Mouse (Mus musculus) hindbrain, embryonic 13.5 days (tissue): ENCODE data around the gene Gm11985. TPM values are rescaled to one million over a fixed set of nuclear protein-coding genes. Genes with fewer than 3 reads are reported as not detected.
"Not testable (repeated sequence)": the region's sequence is repeated elsewhere in the genome, so short reads cannot be mapped to it uniquely, and the experiment has no call there.

Experiments used
- ATAC-seq: fragments of 200-750 bp; cut with Nextera tagmentation; 2 replicates; pipeline ENCODE4 v1.8.0; 2017; ENCODE audit warnings: moderate TSS enrichment; ENCODE audit not compliant: low FRiP score
- H3K27ac ChIP-seq: fragments of 300-500 bp; sonication (generic); 2 replicates; pipeline ENCODE4 v1.5.1; 2015; ENCODE audit warnings: inconsistent platforms, mild to moderate bottlenecking, moderate library complexity
- H3K27me3 ChIP-seq: fragments of 300-500 bp; sonication (generic); 2 replicates; pipeline ENCODE4 v1.6.1; 2015; ENCODE audit warnings: mild to moderate bottlenecking, inconsistent platforms
- H3K36me3 ChIP-seq: fragments of 300-500 bp; sonication (generic); 2 replicates; pipeline ENCODE4 v1.6.1; 2015; ENCODE audit warnings: mild to moderate bottlenecking, inconsistent platforms
- H3K4me1 ChIP-seq: fragments of 300-500 bp; sonication (generic); replicated peaks from 2 replicates; pipeline ENCODE4 v1.6.1; 2015; ENCODE audit warnings: inconsistent platforms
- H3K4me2 ChIP-seq: fragments of 300-500 bp; sonication (generic); 2 replicates; pipeline ENCODE4 v1.6.1; 2015; ENCODE audit warnings: inconsistent platforms, mild to moderate bottlenecking, moderate library complexity
- H3K4me3 ChIP-seq: fragments of 300-500 bp; sonication (generic); 2 replicates; pipeline ENCODE4 v1.5.1; 2015; ENCODE audit warnings: mild to moderate bottlenecking, inconsistent platforms
- H3K9ac ChIP-seq: fragments of 300-500 bp; sonication (generic); 2 replicates; pipeline ENCODE4 v1.6.1; 2015; ENCODE audit warnings: mild to moderate bottlenecking, inconsistent platforms
- H3K9me3 ChIP-seq: fragments of 300-500 bp; sonication (generic); 2 replicates; pipeline ENCODE4 v1.6.1; 2016; ENCODE audit warnings: inconsistent platforms
- WGBS: fragments of 180-500 bp; shearing (Covaris S2); methylation state at CpG from one replicate; pipeline ENCODE4 v1.1.7; 2015; 5-methylcytosine and 5-hydroxymethylcytosine counted together
- polyA plus RNA-seq: library from polyadenylated mRNA; unstranded; fragments of >200 nt; fragmentation: Nextera tagmentation; extraction: Ambion mirVana; gene quantifications from 2 replicates; pipeline ENCODE4 v1.2.1, GENCODE M21; 2015

The Gm11985 gene
- polyA plus RNA-seq: not detected in 2 replicates

- no peaks in the 10 kb centered on the region for H3K36me3 ChIP-seq
- H3K27me3 ChIP-seq: no peaks in the 10 kb centered on the region
- H3K4me2 ChIP-seq: no peak within 1 kb of the TSS
- no peak within 1 kb of the TSS for H3K9ac ChIP-seq
- H3K4me3 ChIP-seq: no peak within 1 kb of the TSS
- H3K9me3 ChIP-seq: no peaks in the 10 kb centered on the region
- H3K4me1 ChIP-seq: 0 out of 2 replicates have a peak, but pooled peaks cover 2% of the 10 kb centered on the region
- no peak within 1 kb of the TSS for H3K27ac ChIP-seq
- ATAC-seq: no peak
- 92% methylated on average over 13 of the region's 13 CpGs for WGBS
These were observed at the start of gene Gm11985 for GRCm38 (mm10) chr11:7188469-7188868. TSS of gene Gm11985 (minus strand) at chr11:7188569.

GRCm38 (mm10) chr11:7237712-7238111 is 49.3 kb upstream of the Gm11985 start:
- no peaks in the 10 kb centered on the region for H3K4me1 ChIP-seq
- no peak overlapping the region for H3K9ac ChIP-seq
- no peaks in the 10 kb centered on the region for H3K36me3 ChIP-seq
- H3K4me2 ChIP-seq: no peak overlapping the region
- no peak overlapping the region for H3K4me3 ChIP-seq
- 73% methylated on average over 6 of the region's 6 CpGs for WGBS
- H3K27ac ChIP-seq: no peak overlapping the region
- H3K9me3 ChIP-seq: no peaks in the 10 kb centered on the region
- ATAC-seq: no peak
- H3K27me3 ChIP-seq: no peaks in the 10 kb centered on the region

- Histone ChIP-seq H3K9ac (no peak overlapping the region), H3K9me3 (no peaks in the 10 kb centered on the region), H3K36me3 (no peaks in the 10 kb centered on the region), H3K4me1 (no peaks in the 10 kb centered on the region), H3K4me3 (no peak overlapping the region), H3K27ac (no peak overlapping the region), H3K4me2 (no peak overlapping the region), H3K27me3 (no peaks in the 10 kb centered on the region)
- 94% methylated on average over 2 of the region's 2 CpGs for WGBS
- ATAC-seq: no peak
These were observed 48.4 kb upstream of the Gm11985 start for GRCm38 (mm10) chr11:7236751-7237150.

DNA sequence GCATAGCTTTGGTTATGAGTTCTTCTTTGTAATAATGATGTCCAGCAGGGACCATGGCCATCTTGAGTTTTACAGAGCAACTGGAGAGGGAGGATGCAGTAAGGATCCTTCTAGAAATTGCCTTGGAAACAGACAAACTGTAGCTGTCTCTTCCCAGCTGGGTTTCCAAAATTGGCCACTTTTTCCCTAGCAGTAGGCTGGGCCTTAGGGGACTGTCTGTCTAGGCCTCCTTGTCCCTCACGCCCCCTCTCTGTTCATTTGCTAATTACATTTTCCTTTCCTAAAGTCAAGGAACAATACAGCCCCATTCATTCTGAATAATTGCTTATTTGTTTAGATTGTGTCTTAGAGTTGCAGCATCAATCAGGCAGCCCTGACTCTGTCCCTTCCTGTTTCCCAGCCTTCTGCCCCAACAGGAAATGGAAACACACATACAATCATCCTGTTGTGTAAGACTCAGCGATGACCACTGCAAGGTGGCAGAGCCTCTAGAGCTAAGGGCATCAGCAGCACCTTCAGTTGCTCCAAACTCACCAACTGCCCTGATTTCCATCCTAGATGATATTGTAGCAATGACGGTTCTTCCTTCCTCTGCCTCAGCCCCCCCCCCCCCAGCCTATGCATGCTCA is 46.7 kb upstream of the Gm11985 start:
- Histone ChIP-seq H3K4me1 (no peaks in the 10 kb centered on the region), H3K4me2 (no peak overlapping the region), H3K9ac (no peak overlapping the region), H3K9me3 (no peaks in the 10 kb centered on the region), H3K27ac (no peak overlapping the region), H3K4me3 (no peak overlapping the region), H3K27me3 (no peaks in the 10 kb centered on the region), H3K36me3 (no peaks in the 10 kb centered on the region)
- 39% methylated on average over 3 of the region's 3 CpGs for WGBS
- no peak for ATAC-seq

- no peaks in the 10 kb centered on the region for H3K9me3 ChIP-seq
- H3K4me2 ChIP-seq: no peak overlapping the region
- 84% methylated on average over 1 of the region's 1 CpGs for WGBS
- ATAC-seq: no peak
- H3K9ac ChIP-seq: no peak overlapping the region
- H3K4me3 ChIP-seq: no peak overlapping the region
- no peaks in the 10 kb centered on the region for H3K4me1 ChIP-seq
- H3K36me3 ChIP-seq: no peaks in the 10 kb centered on the region
- no peak overlapping the region for H3K27ac ChIP-seq
- H3K27me3 ChIP-seq: no peaks in the 10 kb centered on the region
These were observed 46.1 kb upstream of the Gm11985 start for GRCm38 (mm10) chr11:7234436-7234835.

DNA sequence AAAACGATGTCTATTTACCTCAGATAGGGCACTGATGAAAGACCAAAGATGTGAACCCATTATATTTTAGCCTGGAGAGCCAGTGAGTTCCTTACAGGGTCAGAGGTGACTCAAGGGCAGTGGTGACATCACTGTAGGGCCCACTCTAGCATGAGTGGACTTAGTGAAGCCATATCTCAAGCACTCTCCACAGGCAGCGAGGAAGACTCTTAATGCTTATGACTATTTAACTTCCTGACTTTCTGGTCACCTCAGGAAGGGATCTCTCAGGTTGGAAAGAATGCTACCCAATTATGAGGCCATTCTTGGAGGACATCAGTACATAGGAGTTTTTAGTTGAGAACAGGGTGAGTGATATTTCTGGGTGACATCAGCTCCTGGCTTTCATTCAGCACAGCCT is 45.0 kb upstream of the Gm11985 start:
- no peaks in the 10 kb centered on the region for H3K36me3 ChIP-seq
- H3K9ac ChIP-seq: no peak overlapping the region
- no peaks in the 10 kb centered on the region for H3K27me3 ChIP-seq
- ATAC-seq: no peak
- H3K4me2 ChIP-seq: no peak overlapping the region
- no peaks in the 10 kb centered on the region for H3K4me1 ChIP-seq
- H3K27ac ChIP-seq: no peak overlapping the region
- 79% methylated on average over 2 of the region's 2 CpGs for WGBS
- no peak overlapping the region for H3K4me3 ChIP-seq
- no peaks in the 10 kb centered on the region for H3K9me3 ChIP-seq

GRCm38 (mm10) chr11:7231958-7232357 is 43.6 kb upstream of the Gm11985 start:
- no peak for ATAC-seq
- H3K36me3 ChIP-seq: no peaks in the 10 kb centered on the region
- no peaks in the 10 kb centered on the region for H3K27me3 ChIP-seq
- H3K27ac ChIP-seq: no peak overlapping the region
- no peaks in the 10 kb centered on the region for H3K4me1 ChIP-seq
- no peak overlapping the region for H3K4me2 ChIP-seq
- no peak overlapping the region for H3K4me3 ChIP-seq
- H3K9me3 ChIP-seq: no peaks in the 10 kb centered on the region
- no peak overlapping the region for H3K9ac ChIP-seq
- 95% methylated on average over 4 of the region's 4 CpGs for WGBS

- Histone ChIP-seq H3K27me3 (no peaks in the 10 kb centered on the region), H3K9ac (no peak overlapping the region), H3K4me1 (no peaks in the 10 kb centered on the region), H3K9me3 (no peaks in the 10 kb centered on the region), H3K27ac (no peak overlapping the region), H3K4me2 (no peak overlapping the region), H3K36me3 (no peaks in the 10 kb centered on the region), H3K4me3 (no peak overlapping the region)
- 87% methylated on average over 4 of the region's 4 CpGs for WGBS
- ATAC-seq: no peak
These were observed 41.6 kb upstream of the Gm11985 start for GRCm38 (mm10) chr11:7230000-7230399.

- no peaks in the 10 kb centered on the region for H3K27me3 ChIP-seq
- H3K4me1 ChIP-seq: no peaks in the 10 kb centered on the region
- no peaks in the 10 kb centered on the region for H3K36me3 ChIP-seq
- H3K9ac ChIP-seq: no peak overlapping the region
- no peak overlapping the region for H3K4me3 ChIP-seq
- H3K9me3 ChIP-seq: no peaks in the 10 kb centered on the region
- WGBS: 87% methylated on average over 4 of the region's 4 CpGs
- no peak for ATAC-seq
- no peak overlapping the region for H3K27ac ChIP-seq
- no peak overlapping the region for H3K4me2 ChIP-seq
These were observed 39.7 kb upstream of the Gm11985 start for GRCm38 (mm10) chr11:7228107-7228506.

DNA sequence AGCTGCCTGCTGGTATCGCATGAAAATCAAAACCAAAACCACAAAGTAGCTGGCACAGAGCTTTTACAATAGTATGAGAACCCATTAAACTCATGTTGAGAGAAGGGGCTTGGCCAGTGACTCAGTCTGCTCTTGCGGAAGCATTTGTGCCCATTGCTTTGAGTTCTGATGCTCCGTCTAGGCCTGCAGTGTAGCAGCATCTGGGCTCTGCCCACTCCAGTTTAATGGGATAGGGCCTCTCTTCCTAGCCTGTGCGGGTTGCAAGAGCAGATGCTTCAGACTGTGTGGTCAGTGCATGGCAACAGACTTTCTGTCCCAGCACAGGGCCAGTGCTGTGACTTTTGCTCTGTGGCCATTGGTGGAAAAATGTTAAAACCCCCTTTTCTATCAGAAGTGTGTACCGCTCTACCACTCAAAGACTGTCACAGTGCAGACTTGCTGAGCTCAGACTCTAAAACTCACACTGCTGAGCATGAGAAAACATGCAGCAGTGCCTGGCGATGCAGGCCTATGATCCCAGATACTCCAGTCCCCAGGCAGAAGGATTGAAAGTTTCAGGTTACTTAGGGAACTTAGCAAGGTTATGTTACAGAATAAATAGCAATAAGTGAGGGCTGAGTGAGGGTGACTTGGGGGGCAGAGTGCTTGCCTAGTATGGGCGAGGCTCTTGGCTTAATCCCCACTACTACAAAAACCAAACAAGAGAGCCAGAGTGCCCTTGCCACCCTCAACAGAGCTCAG is 38.6 kb upstream of the Gm11985 start:
- H3K27me3 ChIP-seq: no peaks in the 10 kb centered on the region
- no peak overlapping the region for H3K27ac ChIP-seq
- no peak overlapping the region for H3K9ac ChIP-seq
- ATAC-seq: no peak
- 90% methylated on average over 7 of the region's 7 CpGs for WGBS
- H3K4me3 ChIP-seq: no peak overlapping the region
- no peaks in the 10 kb centered on the region for H3K9me3 ChIP-seq
- no peaks in the 10 kb centered on the region for H3K4me1 ChIP-seq
- H3K4me2 ChIP-seq: no peak overlapping the region
- no peaks in the 10 kb centered on the region for H3K36me3 ChIP-seq

GRCm38 (mm10) chr11:7226200-7226599 is 37.8 kb upstream of the Gm11985 start:
- H3K9ac ChIP-seq: no peak overlapping the region
- 78% methylated on average over 2 of the region's 2 CpGs for WGBS
- H3K4me3 ChIP-seq: no peak overlapping the region
- no peak for ATAC-seq
- no peaks in the 10 kb centered on the region for H3K27me3 ChIP-seq
- no peaks in the 10 kb centered on the region for H3K4me1 ChIP-seq
- H3K9me3 ChIP-seq: no peaks in the 10 kb centered on the region
- no peak overlapping the region for H3K4me2 ChIP-seq
- H3K36me3 ChIP-seq: no peaks in the 10 kb centered on the region
- H3K27ac ChIP-seq: no peak overlapping the region

GRCm38 (mm10) chr11:7221826-7222225 is 33.5 kb upstream of the Gm11985 start:
- not testable (repeated sequence) for H3K4me2 ChIP-seq, H3K4me3 ChIP-seq, H3K9ac ChIP-seq, H3K4me1 ChIP-seq, H3K36me3 ChIP-seq, ATAC-seq, H3K27ac ChIP-seq, H3K9me3 ChIP-seq, H3K27me3 ChIP-seq
- 78% methylated on average over 8 of the region's 8 CpGs for WGBS

- no peak overlapping the region for H3K9ac ChIP-seq
- peaks cover 33% of the 10 kb centered on the region for H3K27me3 ChIP-seq
- H3K4me3 ChIP-seq: no peak overlapping the region
- no peak overlapping the region for H3K4me2 ChIP-seq
- H3K4me1 ChIP-seq: peaks cover 30% of the 10 kb centered on the region
- WGBS: 9% methylated on average over 8 of the region's 8 CpGs
- H3K9me3 ChIP-seq: no peaks in the 10 kb centered on the region
- H3K27ac ChIP-seq: no peak overlapping the region
- H3K36me3 ChIP-seq: no peaks in the 10 kb centered on the region
- ATAC-seq: no peak
These were observed 27.3 kb upstream of the Gm11985 start for GRCm38 (mm10) chr11:7215703-7216102.
